Mouse (Mus musculus): ENCODE measurements around the gene Vmn1r185. TPM values are rescaled to one million over a fixed set of nuclear protein-coding genes. Genes with fewer than 3 reads are reported as not detected.
"Not testable (repeated sequence)": the region's sequence is repeated elsewhere in the genome, so short reads cannot be mapped to it uniquely, and the experiment has no call there.

Gene Vmn1r185
- not detected for total RNA-seq (2021)
- long read RNA-seq, experiment 1 = 0 reads
- long read RNA-seq, experiment 2 = 0 reads

- DNase-seq (ENCODE audit: low spot score in 2 of 2); intact Hi-C loops (cut with DNase I): not testable (repeated sequence)
Observed at GRCm38 (mm10) chr7:26618364-26618763, at the start of gene Vmn1r185. Gene Vmn1r185, minus strand, starts transcription at chr7:26618464.

- intact Hi-C loops (cut with DNase I); DNase-seq (ENCODE audit: low spot score in 2 of 2): not testable (repeated sequence)
Observed at GRCm38 (mm10) chr7:26667466-26667865, 49.2 kb upstream of the Vmn1r185 start.

GRCm38 (mm10) chr7:26666011-26666410, 47.7 kb upstream of the Vmn1r185 start:
- intact Hi-C loops (cut with DNase I) = no loop called here

GRCm38 (mm10) chr7:26589774-26590173, 28.5 kb downstream of the Vmn1r185 start:
- intact Hi-C loops (cut with DNase I) = no loop called here
- no peak for DNase-seq (ENCODE audit: low spot score in 2 of 2)

More at GRCm38 (mm10) chr7:26666011-26666410, 47.7 kb upstream of the Vmn1r185 start:
- DNase-seq (ENCODE audit: low spot score in 2 of 2) = no peak

- intact Hi-C loops (cut with DNase I) = no loop called here
Observed at GRCm38 (mm10) chr7:26589077-26589476, 29.2 kb downstream of the Vmn1r185 start.

More at GRCm38 (mm10) chr7:26589077-26589476, 29.2 kb downstream of the Vmn1r185 start:
- DNase-seq (ENCODE audit: low spot score in 2 of 2) = no peak

Other genes starting within 250 kb of the Vmn1r185 start
- gene Nlrp9c, start 214.8 kb downstream of the Vmn1r185 start, total RNA-seq (2021) = not detected
- gene Nlrp4a, start 183.4 kb downstream of the Vmn1r185 start, total RNA-seq (2021) = not detected
- gene Nlrp9a, start 83.4 kb downstream of the Vmn1r185 start, total RNA-seq (2021) = not detected
- gene Cyp2b23, start 68.0 kb upstream of the Vmn1r185 start, total RNA-seq (2021) = not detected
- not detected for gene Cyp2b19, start 138.7 kb upstream of the Vmn1r185 start, total RNA-seq (2021)
- gene Cyp2g1, start 190.4 kb upstream of the Vmn1r185 start, total RNA-seq (2021) = not detected
- gene Cyp2a5, start 216.8 kb upstream of the Vmn1r185 start, total RNA-seq (2021) = not detected

Data from left cerebral cortex, postnatal 14 days (tissue).